Mouse (Mus musculus) embryonic facial prominence, embryonic 12.5 days (tissue): ENCODE results near the gene Bpnt1. TPM values are rescaled to one million over a fixed set of nuclear protein-coding genes. Genes with fewer than 3 reads are reported as not detected.
"Not testable (repeated sequence)": the region's sequence is repeated elsewhere in the genome, so short reads cannot be mapped to it uniquely, and the experiment has no call there.

Source experiments
- ATAC-seq: fragments of 200-750 bp; cut with Nextera tagmentation; 2 replicates; pipeline ENCODE4 v1.8.0; 2017; ENCODE audit not compliant: insufficient number of reproducible peaks, insufficient read depth, low FRiP score, low TSS enrichment
- H3K27ac ChIP-seq: fragments of 300-500 bp; sonication (generic); 2 replicates; pipeline ENCODE4 v1.5.1; 2016; ENCODE audit warnings: mild to moderate bottlenecking
- H3K27me3 ChIP-seq: fragments of 300-500 bp; sonication (generic); 2 replicates; pipeline ENCODE4 v1.6.1; 2016; ENCODE audit warnings: mild to moderate bottlenecking, moderate library complexity
- H3K36me3 ChIP-seq: fragments of 300-500 bp; sonication (generic); 2 replicates; pipeline ENCODE4 v1.6.1; 2016; ENCODE audit warnings: mild to moderate bottlenecking
- H3K4me1 ChIP-seq: fragments of 300-500 bp; sonication (generic); 2 replicates; pipeline ENCODE4 v1.6.1; 2016
- H3K4me2 ChIP-seq: fragments of 300-500 bp; sonication (generic); replicated peaks from 2 replicates; pipeline ENCODE4 v1.6.1; 2016; ENCODE audit warnings: mild to moderate bottlenecking, moderate library complexity
- H3K4me3 ChIP-seq: fragments of 300-500 bp; sonication (generic); 2 replicates; pipeline ENCODE4 v1.5.1; 2016; ENCODE audit warnings: mild to moderate bottlenecking
- H3K9ac ChIP-seq: fragments of 300-500 bp; sonication (generic); 2 replicates; pipeline ENCODE4 v1.6.1; 2016; ENCODE audit warnings: mild to moderate bottlenecking, moderate library complexity
- H3K9me3 ChIP-seq: fragments of 300-500 bp; sonication (generic); 2 replicates; pipeline ENCODE4 v1.6.1; 2016; ENCODE audit warnings: mild to moderate bottlenecking, moderate library complexity
- WGBS: fragments of 180-500 bp; shearing (Covaris S2); methylation state at CpG from one replicate; pipeline ENCODE4 v1.1.7; 2016; 5-methylcytosine and 5-hydroxymethylcytosine counted together
- polyA plus RNA-seq: library from polyadenylated mRNA; unstranded; fragments of >200 nt; fragmentation: Nextera tagmentation; extraction: Ambion mirVana; gene quantifications from 2 replicates; pipeline ENCODE4 v1.2.1, GENCODE M21; 2016

The Bpnt1 gene
- polyA plus RNA-seq, 1 experiment from 2014 or later: 26.5 TPM

DNA sequence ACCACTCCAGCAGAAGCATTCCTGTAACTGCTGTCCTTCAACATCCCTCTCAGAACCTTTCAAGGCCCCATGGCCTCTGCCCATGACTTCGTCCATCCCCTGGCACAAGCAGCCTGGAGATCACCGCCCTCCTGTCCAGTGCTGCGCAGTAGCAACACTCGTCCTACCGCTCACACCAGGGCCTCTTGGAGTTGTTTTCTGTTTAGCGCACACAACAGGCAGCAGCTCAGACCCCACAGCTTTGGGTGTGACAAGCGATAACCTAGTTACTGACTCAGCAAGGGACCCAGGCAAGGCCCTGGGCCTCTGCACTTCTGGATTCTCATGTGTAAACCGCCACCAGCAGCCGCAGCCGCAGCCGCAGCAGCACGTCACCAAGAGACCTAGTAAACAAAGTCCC is 25.1 kb upstream of the Bpnt1 start:
- no peak for ATAC-seq
- peaks cover 30% of the 10 kb centered on the region for H3K36me3 ChIP-seq
- H3K27me3 ChIP-seq: no peaks in the 10 kb centered on the region
- no peak overlapping the region for H3K9ac ChIP-seq
- H3K9me3 ChIP-seq: no peaks in the 10 kb centered on the region
- no peak overlapping the region for H3K27ac ChIP-seq
- H3K4me3 ChIP-seq: no peak overlapping the region
- no peak overlapping the region for H3K4me2 ChIP-seq
- H3K4me1 ChIP-seq: no peaks in the 10 kb centered on the region
- 95% methylated on average over 12 of the region's 12 CpGs for WGBS

- peaks cover 33% of the 10 kb centered on the region for H3K36me3 ChIP-seq
- H3K9ac ChIP-seq: no peak overlapping the region
- no peak overlapping the region for H3K4me3 ChIP-seq
These were observed 24.3 kb upstream of the Bpnt1 start for GRCm38 (mm10) chr1:185307645-185308044.

DNA sequence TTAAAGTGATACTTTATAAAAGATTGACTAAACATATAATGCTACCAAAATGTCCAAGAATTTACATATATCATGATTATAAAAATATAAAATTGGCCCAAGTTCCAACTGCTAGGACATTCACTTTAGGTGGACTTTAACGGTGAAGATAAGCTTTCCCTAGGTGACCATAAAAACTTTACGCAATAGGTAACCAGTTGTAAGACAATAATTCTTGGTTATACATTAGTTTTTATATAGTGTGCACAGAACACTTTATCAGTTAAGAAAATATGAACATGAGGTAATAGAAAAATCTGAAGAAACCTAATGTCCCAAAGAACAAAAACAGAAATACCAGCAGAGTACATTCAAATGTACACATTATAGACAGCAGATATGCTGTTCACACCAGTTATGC is 23.6 kb upstream of the Bpnt1 start:
- over 99% methylated on average over 2 of the region's 2 CpGs for WGBS
- Histone ChIP-seq H3K4me3 (no peak overlapping the region), H3K9ac (no peak overlapping the region), H3K36me3 (peaks cover 33% of the 10 kb centered on the region), H3K9me3 (no peaks in the 10 kb centered on the region), H3K27ac (no peak overlapping the region), H3K27me3 (no peaks in the 10 kb centered on the region), H3K4me1 (no peaks in the 10 kb centered on the region), H3K4me2 (no peak overlapping the region)
- no peak for ATAC-seq

More at GRCm38 (mm10) chr1:185307645-185308044, 24.3 kb upstream of the Bpnt1 start:
- no peak for ATAC-seq
- no peak overlapping the region for H3K27ac ChIP-seq
- H3K4me2 ChIP-seq: no peak overlapping the region
- no peaks in the 10 kb centered on the region for H3K27me3 ChIP-seq
- H3K4me1 ChIP-seq: no peaks in the 10 kb centered on the region
- WGBS: 93% methylated on average over 7 of the region's 7 CpGs
- no peaks in the 10 kb centered on the region for H3K9me3 ChIP-seq

GRCm38 (mm10) chr1:185308908-185309307 is 23.0 kb upstream of the Bpnt1 start:
- Histone ChIP-seq H3K27me3 (no peaks in the 10 kb centered on the region), H3K4me1 (no peaks in the 10 kb centered on the region), H3K27ac (no peak overlapping the region), H3K4me3 (no peak overlapping the region), H3K9me3 (no peaks in the 10 kb centered on the region), H3K36me3 (peaks cover 38% of the 10 kb centered on the region), H3K4me2 (no peak overlapping the region), H3K9ac (no peak overlapping the region)
- no peak for ATAC-seq
- WGBS: 80% methylated on average over 4 of the region's 4 CpGs

GRCm38 (mm10) chr1:185311949-185312348 is 20.0 kb upstream of the Bpnt1 start:
- Histone ChIP-seq H3K4me1 (no peaks in the 10 kb centered on the region), H3K36me3 (peaks cover 53% of the 10 kb centered on the region)
- WGBS: 90% methylated on average over 9 of the region's 9 CpGs

GRCm38 (mm10) chr1:185314546-185314945 is 17.4 kb upstream of the Bpnt1 start:
- peaks cover 56% of the 10 kb centered on the region for H3K36me3 ChIP-seq
- H3K4me1 ChIP-seq: no peaks in the 10 kb centered on the region
- no peak overlapping the region for H3K9ac ChIP-seq
- no peaks in the 10 kb centered on the region for H3K9me3 ChIP-seq
- H3K4me3 ChIP-seq: no peak overlapping the region
- no peak overlapping the region for H3K4me2 ChIP-seq
- H3K27me3 ChIP-seq: no peaks in the 10 kb centered on the region
- ATAC-seq: no peak
- H3K27ac ChIP-seq: no peak overlapping the region
- 88% methylated on average over 4 of the region's 4 CpGs for WGBS

More at GRCm38 (mm10) chr1:185311949-185312348, 20.0 kb upstream of the Bpnt1 start:
- Histone ChIP-seq H3K27me3 (no peaks in the 10 kb centered on the region), H3K9me3 (no peaks in the 10 kb centered on the region), H3K4me2 (no peak overlapping the region), H3K27ac (no peak overlapping the region), H3K9ac (no peak overlapping the region), H3K4me3 (no peak overlapping the region)
- no peak for ATAC-seq

GRCm38 (mm10) chr1:185315846-185316568 is 15.9 kb upstream of the Bpnt1 start:
- Histone ChIP-seq H3K9ac (no peak overlapping the region), H3K27ac (no peak overlapping the region), H3K9me3 (no peaks in the 10 kb centered on the region), H3K4me3 (no peak overlapping the region), H3K4me2 (no peak overlapping the region), H3K27me3 (no peaks in the 10 kb centered on the region), H3K36me3 (peaks cover 69% of the 10 kb centered on the region), H3K4me1 (no peaks in the 10 kb centered on the region)
- WGBS: 84% methylated on average over 16 of the region's 16 CpGs
- no peak for ATAC-seq

DNA sequence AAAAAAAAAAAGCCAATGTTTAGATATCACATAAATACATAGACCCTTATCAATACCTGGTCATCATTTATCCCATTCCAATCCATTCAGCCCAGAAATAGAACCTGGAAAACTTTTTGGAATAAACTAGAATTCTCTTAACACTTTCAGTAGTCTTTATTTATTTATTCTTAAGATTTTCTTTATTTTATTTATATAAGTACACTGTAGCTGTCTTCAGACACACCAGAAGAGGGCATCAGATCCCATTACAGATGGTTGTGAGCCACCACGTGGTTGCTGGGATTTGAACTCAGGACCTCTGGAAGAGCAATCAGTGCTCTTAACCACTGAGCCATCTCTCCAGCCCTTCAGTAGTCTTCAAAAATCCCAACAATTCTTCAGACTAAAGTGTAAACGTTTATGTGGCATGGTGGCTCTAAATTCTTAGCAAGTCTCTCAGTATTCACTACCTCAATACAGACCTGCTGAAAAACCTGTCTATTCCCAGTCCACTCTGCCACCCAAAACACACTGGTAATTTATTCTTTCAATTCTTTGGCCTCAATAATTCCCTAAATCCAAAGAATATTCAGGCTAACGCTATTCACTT is 4.1 kb upstream of the Bpnt1 start:
- H3K27me3 ChIP-seq, ATAC-seq, H3K4me1 ChIP-seq, H3K27ac ChIP-seq, H3K9ac ChIP-seq, H3K9me3 ChIP-seq: not testable (repeated sequence)
- H3K4me2 ChIP-seq: peak overlapping the region; percentile 68
- WGBS: 67% methylated on average over 3 of the region's 3 CpGs
- H3K36me3 ChIP-seq: peaks cover 34% of the 10 kb centered on the region
- H3K4me3 ChIP-seq: peak overlapping the region; percentile 92; the same call in 1 of the 2 replicates

GRCm38 (mm10) chr1:185328721-185329610 is 3.0 kb upstream of the Bpnt1 start, which contains the start of gene Iars2:
Iars2 (minus strand) TSS chr1:185329396.
- Histone ChIP-seq H3K9me3 (no peaks in the 10 kb centered on the region), H3K36me3 (peaks cover 23% of the 10 kb centered on the region), H3K27me3 (no peaks in the 10 kb centered on the region), H3K27ac (peak within 1 kb of the TSS; percentile 95), H3K4me2 (peak within 1 kb of the TSS; percentile 68), H3K4me1 (peaks cover 11% of the 10 kb centered on the region; the same call in 1 of the 2 replicates), H3K4me3 (peak within 1 kb of the TSS; percentile 92), H3K9ac (peak within 1 kb of the TSS; percentile 87)
- peak; percentile 88 for ATAC-seq
- under 1% methylated on average over 73 of the region's 76 CpGs for WGBS

- H3K9me3 ChIP-seq: no peaks in the 10 kb centered on the region
- peak overlapping the region; percentile 92; the same call in 1 of the 2 replicates for H3K4me3 ChIP-seq
- peaks cover 18% of the 10 kb centered on the region for H3K36me3 ChIP-seq
- H3K27ac ChIP-seq: no peak overlapping the region
- peak overlapping the region; percentile 68; the same call in 1 of the 2 replicates for H3K4me2 ChIP-seq
- peaks cover 11% of the 10 kb centered on the region; the same call in 1 of the 2 replicates for H3K4me1 ChIP-seq
- H3K27me3 ChIP-seq: no peaks in the 10 kb centered on the region
- ATAC-seq: no peak
- no peak overlapping the region for H3K9ac ChIP-seq
- 94% methylated on average over 8 of the region's 8 CpGs for WGBS
These were observed 2.1 kb upstream of the Bpnt1 start for GRCm38 (mm10) chr1:185329851-185330250.

GRCm38 (mm10) chr1:185331364-185331763 is 585 bp upstream of the Bpnt1 start:
- Histone ChIP-seq H3K9me3 (no peaks in the 10 kb centered on the region), H3K27ac (no peak overlapping the region), H3K4me1 (peaks cover 11% of the 10 kb centered on the region; the same call in 1 of the 2 replicates), H3K9ac (no peak overlapping the region), H3K27me3 (no peaks in the 10 kb centered on the region), H3K36me3 (peaks cover 8% of the 10 kb centered on the region; the same call in 1 of the 2 replicates), H3K4me3 (peak overlapping the region; percentile 59; the same call in 1 of the 2 replicates), H3K4me2 (peak overlapping the region; percentile 77; the same call in 1 of the 2 replicates)
- ATAC-seq: no peak
- WGBS: 52% methylated on average over 5 of the region's 5 CpGs
